Mouse (Mus musculus): ENCODE data around the gene Pnpla5. TPM values are rescaled to one million over a fixed set of nuclear protein-coding genes. Genes with fewer than 3 reads are reported as not detected.
A peak's percentile ranks its signal among the peaks of the same experiment; 100 is the strongest.

Gene Pnpla5
- polyA plus RNA-seq, 1 experiment: 0.05 TPM

- 92% methylated on average over 7 of the region's 7 CpGs for WGBS
- Histone ChIP-seq H3K27me3 (replicated peaks; ENCODE audit: control insufficient read depth, insufficient read depth, low read length) (no peaks in the 10 kb centered on the region), H3K36me3 (ENCODE audit: control insufficient read depth, insufficient read depth, low read length) (no peaks in the 10 kb centered on the region), H3K4me1 (ENCODE audit: control insufficient read depth, insufficient read depth, low read length) (no peaks in the 10 kb centered on the region), H3K4me3 (ENCODE audit: insufficient read depth, low read depth, low read length) (no peak overlapping the region), H3K27ac (ENCODE audit: insufficient read depth, low read depth, low read length) (no peak overlapping the region)
- no peak for TF ChIP-seq POLR2A (IDR thresholded peaks at IDR 0.05; ENCODE audit: low read depth, low read length)
- DNase-seq: no peak
Observed at GRCm38 (mm10) chr15:84131971-84132370, 9.0 kb upstream of the Pnpla5 start.

- peak; percentile 44 for DNase-seq
- TF ChIP-seq POLR2A (IDR thresholded peaks at IDR 0.05; ENCODE audit: low read depth, low read length): no peak
- no peak for TF ChIP-seq CTCF (conservative IDR thresholded peaks at IDR 0.05; ENCODE audit: insufficient read depth, insufficient read length, low read depth, low read length)
- H3K27ac ChIP-seq (ENCODE audit: insufficient read depth, low read depth, low read length): no peak overlapping the region
- H3K4me3 ChIP-seq (ENCODE audit: insufficient read depth, low read depth, low read length): no peak overlapping the region
- no peaks in the 10 kb centered on the region for H3K27me3 ChIP-seq (replicated peaks; ENCODE audit: control insufficient read depth, insufficient read depth, low read length)
- H3K36me3 ChIP-seq (ENCODE audit: control insufficient read depth, insufficient read depth, low read length): no peaks in the 10 kb centered on the region
- H3K4me1 ChIP-seq (ENCODE audit: control insufficient read depth, insufficient read depth, low read length): no peaks in the 10 kb centered on the region
- WGBS: 37% methylated on average over 16 of the region's 16 CpGs
Observed at GRCm38 (mm10) chr15:84131096-84131786, 8.3 kb upstream of the Pnpla5 start.

- Histone ChIP-seq H3K27me3 (replicated peaks; ENCODE audit: control insufficient read depth, insufficient read depth, low read length) (no peaks in the 10 kb centered on the region), H3K27ac (ENCODE audit: insufficient read depth, low read depth, low read length) (no peak overlapping the region), H3K4me1 (ENCODE audit: control insufficient read depth, insufficient read depth, low read length) (no peaks in the 10 kb centered on the region), H3K4me3 (ENCODE audit: insufficient read depth, low read depth, low read length) (no peak overlapping the region), H3K36me3 (ENCODE audit: control insufficient read depth, insufficient read depth, low read length) (no peaks in the 10 kb centered on the region)
- 34% methylated on average over 5 of the region's 5 CpGs for WGBS
- no peak for DNase-seq
- TF ChIP-seq POLR2A (IDR thresholded peaks at IDR 0.05; ENCODE audit: low read depth, low read length) (no peak), CTCF (conservative IDR thresholded peaks at IDR 0.05; ENCODE audit: insufficient read depth, insufficient read length, low read depth, low read length) (no peak)
Observed at GRCm38 (mm10) chr15:84126871-84127270, 3.9 kb upstream of the Pnpla5 start.

- no peak for DNase-seq
- TF ChIP-seq CTCF (conservative IDR thresholded peaks at IDR 0.05; ENCODE audit: insufficient read depth, insufficient read length, low read depth, low read length): no peak
- no peak for TF ChIP-seq POLR2A (IDR thresholded peaks at IDR 0.05; ENCODE audit: low read depth, low read length)
- H3K27me3 ChIP-seq (replicated peaks; ENCODE audit: control insufficient read depth, insufficient read depth, low read length): no peaks in the 10 kb centered on the region
- H3K4me1 ChIP-seq (ENCODE audit: control insufficient read depth, insufficient read depth, low read length): no peaks in the 10 kb centered on the region
- H3K27ac ChIP-seq (ENCODE audit: insufficient read depth, low read depth, low read length): no peak overlapping the region
- no peaks in the 10 kb centered on the region for H3K36me3 ChIP-seq (ENCODE audit: control insufficient read depth, insufficient read depth, low read length)
- 62% methylated on average over 4 of the region's 4 CpGs for WGBS
- H3K4me3 ChIP-seq (ENCODE audit: insufficient read depth, low read depth, low read length): no peak overlapping the region
Observed at GRCm38 (mm10) chr15:84126447-84126846, 3.5 kb upstream of the Pnpla5 start.

GRCm38 (mm10) chr15:84124086-84124485, 1.1 kb upstream of the Pnpla5 start:
- 66% methylated on average over 7 of the region's 7 CpGs for WGBS
- Histone ChIP-seq H3K4me1 (ENCODE audit: control insufficient read depth, insufficient read depth, low read length) (no peaks in the 10 kb centered on the region), H3K36me3 (ENCODE audit: control insufficient read depth, insufficient read depth, low read length) (no peaks in the 10 kb centered on the region), H3K27me3 (replicated peaks; ENCODE audit: control insufficient read depth, insufficient read depth, low read length) (no peaks in the 10 kb centered on the region), H3K27ac (ENCODE audit: insufficient read depth, low read depth, low read length) (no peak overlapping the region), H3K4me3 (ENCODE audit: insufficient read depth, low read depth, low read length) (no peak overlapping the region)
- no peak for DNase-seq
- TF ChIP-seq POLR2A (IDR thresholded peaks at IDR 0.05; ENCODE audit: low read depth, low read length) (no peak), CTCF (conservative IDR thresholded peaks at IDR 0.05; ENCODE audit: insufficient read depth, insufficient read length, low read depth, low read length) (peak; percentile 32; the same call in 1 of the 2 replicates)

- no peak overlapping the region for H3K4me3 ChIP-seq (ENCODE audit: insufficient read depth, low read depth, low read length)
- no peak overlapping the region for H3K27ac ChIP-seq (ENCODE audit: insufficient read depth, low read depth, low read length)
- no peaks in the 10 kb centered on the region for H3K27me3 ChIP-seq (replicated peaks; ENCODE audit: control insufficient read depth, insufficient read depth, low read length)
- TF ChIP-seq POLR2A (IDR thresholded peaks at IDR 0.05; ENCODE audit: low read depth, low read length) (no peak), CTCF (conservative IDR thresholded peaks at IDR 0.05; ENCODE audit: insufficient read depth, insufficient read length, low read depth, low read length) (no peak)
- H3K36me3 ChIP-seq (ENCODE audit: control insufficient read depth, insufficient read depth, low read length): no peaks in the 10 kb centered on the region
- WGBS: 75% methylated on average over 7 of the region's 7 CpGs
- no peaks in the 10 kb centered on the region for H3K4me1 ChIP-seq (ENCODE audit: control insufficient read depth, insufficient read depth, low read length)
- DNase-seq: no peak
Observed at GRCm38 (mm10) chr15:84121036-84121435, 1.9 kb downstream of the Pnpla5 start.

GRCm38 (mm10) chr15:84120612-84121011, 2.4 kb downstream of the Pnpla5 start:
- H3K4me1 ChIP-seq (ENCODE audit: control insufficient read depth, insufficient read depth, low read length): no peaks in the 10 kb centered on the region
- 34% methylated on average over 6 of the region's 6 CpGs for WGBS
- DNase-seq: no peak
- no peak overlapping the region for H3K27ac ChIP-seq (ENCODE audit: insufficient read depth, low read depth, low read length)
- H3K27me3 ChIP-seq (replicated peaks; ENCODE audit: control insufficient read depth, insufficient read depth, low read length): no peaks in the 10 kb centered on the region
- TF ChIP-seq POLR2A (IDR thresholded peaks at IDR 0.05; ENCODE audit: low read depth, low read length) (no peak), CTCF (conservative IDR thresholded peaks at IDR 0.05; ENCODE audit: insufficient read depth, insufficient read length, low read depth, low read length) (peak; percentile 68)
- no peak overlapping the region for H3K4me3 ChIP-seq (ENCODE audit: insufficient read depth, low read depth, low read length)
- H3K36me3 ChIP-seq (ENCODE audit: control insufficient read depth, insufficient read depth, low read length): no peaks in the 10 kb centered on the region

Measured in kidney, adult 2 months (tissue).